Mouse (Mus musculus) E14TG2a.4 (cell line): Measurements from ENCODE around the gene Aoc2.

ENCODE experiments used
- CTCF ChIP-seq: conservative IDR thresholded peaks from 2 replicates; pipeline ENCODE4 v1.5.1; 2014; ENCODE audit warnings: low read length
- NANOG ChIP-seq: IDR thresholded peaks from 2 replicates; pipeline ENCODE4 v1.6.1; 2014; ENCODE audit warnings: borderline replicate concordance, low read length, mixed read lengths
- POU5F1 ChIP-seq: IDR thresholded peaks from 2 replicates; pipeline ENCODE4 v1.6.1; 2014; ENCODE audit warnings: low read length, borderline replicate concordance

- TF ChIP-seq CTCF (no peak), NANOG (no peak), POU5F1 (no peak)
Observed at GRCm38 (mm10) chr11:101367326-101367935, 42.6 kb downstream of the Aoc2 start, which contains the start of gene G6pc.
